Mouse (Mus musculus): Measurements from ENCODE around the gene Fhl3. TPM values are rescaled to one million over a fixed set of nuclear protein-coding genes. Genes with fewer than 3 reads are reported as not detected.

The Fhl3 gene
- polyA plus RNA-seq (2012; rRNA removed) = 2.5 and 3.4 TPM in 2 replicates

GRCm38 (mm10) chr4:124700248-124700971 lies at the start of gene Fhl3:
Fhl3 (plus strand) TSS chr4:124700701.

GRCm38 (mm10) chr4:124656518-124656853 lies 44.0 kb upstream of the Fhl3 start, which contains the start of gene Pou3f1:
Pou3f1 (plus strand) TSS chr4:124656807.

GRCm38 (mm10) chr4:124693135-124693894 lies 7.2 kb upstream of the Fhl3 start, which contains the start of gene Utp11:
Utp11 (minus strand) TSS chr4:124693600.

GRCm38 (mm10) chr4:124714545-124715481 lies 14.3 kb downstream of the Fhl3 start, which contains the start of gene Sf3a3:
Sf3a3 (plus strand) TSS chr4:124714776.

GRCm38 (mm10) chr4:124741376-124742343 lies 41.2 kb downstream of the Fhl3 start, which contains the start of gene Inpp5b:
Inpp5b (plus strand) TSS chr4:124741850.

Other genes with a start within 250 kb of the Fhl3 start
- gene 3100002H09Rik, start 89.9 kb upstream of the Fhl3 start, polyA plus RNA-seq (2012; rRNA removed) = not detected in 2 replicates
- gene Pou3f1, start 43.9 kb upstream of the Fhl3 start, polyA plus RNA-seq (2012; rRNA removed) = 0.01 TPM in 2 replicates
- 18.1 and 18.4 TPM in 2 replicates for gene Utp11, start 7.1 kb upstream of the Fhl3 start, polyA plus RNA-seq (2012; rRNA removed)
- gene Sf3a3, start 14.1 kb downstream of the Fhl3 start, polyA plus RNA-seq (2012; rRNA removed) = 46.1 and 50.2 TPM in 2 replicates
- gene Inpp5b, start 41.1 kb downstream of the Fhl3 start, polyA plus RNA-seq (2012; rRNA removed) = 29.7 and 37.7 TPM in 2 replicates
- 8.3 and 9.0 TPM in 2 replicates for gene Mtf1, start 101.4 kb downstream of the Fhl3 start, polyA plus RNA-seq (2012; rRNA removed)
- 19.6 and 27.2 TPM in 2 replicates for gene Yrdc, start 150.0 kb downstream of the Fhl3 start, polyA plus RNA-seq (2012; rRNA removed)
- gene 1110065P20Rik, start 150.5 kb downstream of the Fhl3 start, polyA plus RNA-seq (2012; rRNA removed) = 9.4 and 10.3 TPM in 2 replicates
- gene Maneal, start 161.5 kb downstream of the Fhl3 start, polyA plus RNA-seq (2012; rRNA removed) = 0.01 and 0.03 TPM in 2 replicates
- gene Epha10, start 180.2 kb downstream of the Fhl3 start, polyA plus RNA-seq (2012; rRNA removed) = 0.01 TPM in 1 of 2 replicates, not detected in the other
- gene 9930104L06Rik, start 236.3 kb downstream of the Fhl3 start, polyA plus RNA-seq (2012; rRNA removed) = 5.5 and 7.0 TPM in 2 replicates
- 62.8 and 68.2 TPM in 2 replicates for gene Cdca8, start 238.6 kb downstream of the Fhl3 start, polyA plus RNA-seq (2012; rRNA removed)

Data from liver, embryonic 14 days (tissue).